Mouse (Mus musculus) spleen, adult 12 weeks (tissue): ENCODE data around the gene Sstr1.

Experiments used
- DNase-seq: peaks from one replicate; pipeline ENCODE4 v3.0.0; 2022; ENCODE audit warnings: low spot score

Sstr1 gene

GRCm38 (mm10) chr12:58211163-58212071 lies at the start of gene Sstr1:
Gene Sstr1 (plus strand): TSS chr12:58211772.
- DNase-seq: no peak

DNA sequence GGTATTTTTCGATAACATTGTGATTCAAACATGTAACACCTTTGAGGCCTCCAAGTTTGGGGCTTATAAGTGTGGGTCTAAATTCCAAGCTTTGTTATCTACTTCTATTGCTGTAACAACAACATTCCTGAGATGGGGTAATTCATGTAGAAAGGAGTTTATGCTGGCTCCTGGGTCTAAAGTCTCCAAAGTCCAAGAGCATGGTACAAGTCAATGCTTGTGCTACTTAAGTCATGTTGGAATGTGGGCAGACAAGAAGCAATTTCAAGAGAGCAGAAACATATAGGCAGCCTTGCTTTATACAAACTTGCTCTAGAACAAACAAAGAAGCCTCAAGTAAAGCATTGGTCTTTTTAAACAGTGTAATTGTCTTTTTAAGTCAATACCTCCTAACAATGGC lies 12.8 kb upstream of the Sstr1 start:
- no peak for DNase-seq

DNA sequence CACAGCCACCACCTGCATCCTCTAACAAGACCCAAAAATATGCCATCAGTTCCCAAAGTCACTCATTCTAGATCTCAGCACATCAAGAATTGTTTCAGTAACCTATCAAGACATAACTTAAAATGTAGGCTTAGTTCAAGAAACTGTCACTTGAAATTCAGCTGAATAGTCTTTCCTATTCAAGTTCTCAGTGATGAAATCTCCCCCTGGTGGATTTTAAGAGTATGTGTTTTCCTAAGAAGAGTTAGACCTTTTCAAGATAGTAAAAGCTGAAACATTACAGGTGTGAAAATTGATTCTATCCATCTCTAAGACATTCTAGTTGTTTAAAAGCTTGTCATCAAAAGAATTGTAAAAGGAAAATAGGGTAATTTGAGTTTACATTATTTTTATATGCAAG lies 10.4 kb upstream of the Sstr1 start:
- no peak for DNase-seq

DNA sequence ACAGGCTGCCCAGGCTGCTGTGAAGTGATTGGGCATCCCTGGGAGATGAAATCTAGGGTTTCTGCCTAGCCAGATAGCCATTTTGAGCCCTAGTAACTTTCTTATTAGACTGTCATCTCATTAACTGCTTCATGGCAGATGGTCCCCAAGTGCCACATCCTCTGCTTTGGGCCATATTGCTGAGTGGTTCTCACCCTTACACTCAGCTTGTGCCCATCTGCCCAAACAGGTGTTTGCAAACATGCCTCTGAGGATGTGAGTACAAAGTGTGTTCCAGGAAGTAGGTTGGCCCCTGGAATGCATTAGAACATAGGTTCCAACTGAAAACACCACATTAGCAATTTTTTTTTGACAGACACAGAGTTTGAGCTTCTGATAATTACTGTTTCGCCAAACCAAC lies 3.6 kb upstream of the Sstr1 start:
- no peak for DNase-seq

- DNase-seq: no peak
Measured at GRCm38 (mm10) chr12:58212261-58212923, 820 bp downstream of the Sstr1 start.

GRCm38 (mm10) chr12:58212924-58213450 lies 1.4 kb downstream of the Sstr1 start:
- no peak for DNase-seq

DNA sequence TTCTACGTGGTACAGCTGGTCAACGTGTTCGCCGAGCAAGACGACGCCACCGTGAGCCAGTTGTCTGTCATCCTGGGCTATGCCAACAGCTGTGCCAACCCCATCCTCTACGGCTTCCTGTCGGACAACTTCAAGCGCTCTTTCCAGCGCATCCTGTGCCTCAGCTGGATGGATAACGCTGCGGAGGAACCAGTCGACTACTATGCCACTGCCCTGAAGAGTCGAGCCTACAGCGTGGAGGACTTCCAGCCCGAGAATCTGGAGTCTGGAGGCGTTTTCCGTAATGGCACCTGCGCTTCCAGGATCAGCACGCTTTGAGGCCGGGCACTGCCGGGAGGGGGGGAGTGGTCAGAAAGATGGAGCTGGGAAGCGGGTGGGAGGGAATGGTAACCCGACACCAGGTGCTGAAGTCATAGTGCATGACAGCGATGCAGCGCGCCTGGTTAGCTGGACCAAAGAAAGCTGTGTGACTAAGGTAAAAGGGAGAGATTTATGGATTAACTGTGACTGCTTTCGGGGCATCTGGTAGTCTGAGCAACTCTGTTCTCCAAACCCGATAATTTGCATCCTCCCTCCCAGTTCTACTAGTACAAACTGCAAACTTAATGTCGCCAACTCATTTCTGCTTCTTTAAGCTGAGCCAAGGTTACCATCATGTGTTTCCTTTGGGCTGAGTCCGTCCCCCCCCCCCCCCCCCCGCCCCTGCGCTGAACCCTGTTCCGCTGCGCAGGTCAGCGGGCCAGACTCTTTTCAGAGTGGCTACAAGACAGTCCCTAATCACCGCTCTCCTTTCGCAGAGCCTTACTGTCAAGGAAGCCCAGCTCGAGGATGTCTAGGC lies 2.1 kb downstream of the Sstr1 start:
- DNase-seq: no peak

DNA sequence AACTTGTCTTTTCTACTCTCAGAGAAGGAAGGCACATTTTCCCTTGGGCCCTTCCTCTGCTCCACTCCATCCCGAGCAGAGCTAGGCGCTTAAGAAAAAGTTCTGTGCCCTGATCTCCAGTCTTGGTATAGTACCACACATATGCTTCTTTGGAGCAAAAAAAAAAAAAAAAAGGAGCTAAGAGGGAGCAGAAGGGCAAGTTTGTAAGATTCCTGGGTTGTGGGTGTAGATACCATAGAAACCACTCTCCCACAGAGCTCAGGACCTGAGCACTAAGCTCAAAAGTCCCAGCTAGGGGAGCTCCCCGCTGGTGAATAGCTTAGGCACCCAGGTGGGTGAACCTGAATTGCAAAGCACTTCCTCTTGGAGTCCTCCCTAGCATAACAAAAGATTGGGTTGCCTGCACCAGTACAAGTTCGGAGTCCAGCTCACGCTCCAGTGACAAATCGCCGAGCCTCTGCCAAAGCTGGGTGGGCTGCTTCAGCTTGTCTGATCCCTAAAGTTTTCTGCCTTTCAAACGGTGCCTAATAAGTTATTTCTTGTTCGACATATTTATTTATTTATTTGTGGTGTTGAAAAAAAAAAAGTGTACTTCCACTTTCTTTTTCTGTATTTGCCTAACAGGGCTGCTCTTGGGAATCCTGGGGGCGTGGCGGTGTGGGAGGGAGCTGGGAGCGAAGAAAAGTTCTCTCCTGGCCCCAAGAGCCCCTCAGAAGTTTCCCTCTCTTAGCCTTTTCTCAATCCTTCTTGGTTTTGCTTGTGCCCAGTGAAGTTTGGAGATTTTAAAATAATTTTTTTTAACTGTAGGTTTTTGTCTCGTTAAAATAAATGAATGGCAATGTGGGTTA lies 2.9 kb downstream of the Sstr1 start:
- DNase-seq: no peak

DNA sequence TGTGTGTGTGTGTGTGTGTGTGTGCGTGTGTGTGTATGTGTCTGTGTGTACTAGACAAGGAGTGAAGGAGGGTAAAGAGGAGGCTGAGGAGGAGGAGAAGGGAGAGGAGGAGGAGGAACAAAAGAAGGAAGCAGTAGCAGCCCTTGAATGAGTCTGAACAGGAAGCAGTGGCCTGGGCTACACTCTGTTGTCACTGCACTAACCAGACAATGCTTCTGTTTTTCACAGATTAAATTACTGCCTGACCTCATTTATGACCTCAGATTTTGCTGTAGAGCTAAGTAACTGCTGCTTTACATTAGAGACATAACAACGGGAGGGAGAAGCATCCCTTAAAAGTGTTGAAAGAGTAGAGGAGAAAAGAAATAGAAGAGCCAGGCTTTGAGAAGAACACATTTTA lies 4.6 kb downstream of the Sstr1 start:
- no peak for DNase-seq

- DNase-seq: no peak
Measured at GRCm38 (mm10) chr12:58219078-58219477, 7.5 kb downstream of the Sstr1 start.

DNA sequence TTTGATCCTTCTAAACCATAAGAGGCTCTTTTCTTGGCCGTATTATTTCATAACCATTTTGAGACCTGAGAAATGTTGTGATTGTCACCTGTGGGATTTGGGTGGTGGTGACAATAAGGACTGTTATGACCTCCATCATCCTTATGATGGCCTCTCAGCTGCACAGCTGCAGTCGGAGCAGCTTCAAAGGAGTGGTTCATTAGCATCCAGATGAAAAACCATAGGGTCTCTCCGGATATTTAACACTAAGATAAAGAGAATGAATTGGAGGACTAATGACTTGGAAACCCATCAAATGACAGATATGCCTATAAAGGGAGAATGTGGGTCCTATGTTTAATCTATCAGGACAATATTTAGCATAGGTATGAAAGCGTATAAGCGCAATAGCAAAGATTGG lies 14.1 kb downstream of the Sstr1 start:
- DNase-seq: no peak

DNA sequence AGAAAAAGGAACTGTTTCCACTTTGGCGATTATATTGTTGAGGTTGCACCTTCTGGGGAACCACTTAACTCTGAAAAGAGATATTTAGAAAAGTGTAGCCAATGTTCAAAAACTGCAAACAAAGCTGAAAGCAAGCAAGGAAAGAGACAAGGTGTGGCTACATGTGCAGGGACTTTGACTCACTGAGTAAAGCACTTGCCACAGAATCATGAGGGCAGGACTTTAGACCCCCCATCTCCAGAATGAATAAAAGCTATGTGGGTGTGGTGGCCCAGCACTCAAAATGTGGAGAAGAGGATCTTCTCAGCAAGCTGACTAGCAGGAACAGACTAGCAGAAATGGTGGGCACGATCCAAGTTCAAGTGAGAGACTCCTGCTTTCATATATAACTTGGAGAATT lies 20.9 kb downstream of the Sstr1 start:
- no peak for DNase-seq

DNA sequence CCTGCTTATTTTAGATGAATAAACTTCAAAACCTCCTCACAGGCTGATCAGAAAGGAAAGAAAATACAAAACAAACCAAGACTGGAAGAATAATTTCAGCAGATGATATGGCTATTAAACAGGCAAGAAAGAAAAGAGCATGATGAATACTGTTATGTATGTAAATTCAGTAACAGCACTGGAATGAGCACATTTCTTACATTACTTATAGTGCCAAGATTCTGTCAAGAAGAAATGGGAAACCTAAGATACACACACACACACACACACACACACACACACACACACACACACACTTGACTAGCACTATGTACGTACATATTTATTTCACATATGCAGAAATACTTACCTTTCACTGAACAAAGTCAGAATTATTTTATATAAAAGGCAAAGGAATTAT lies 40.3 kb downstream of the Sstr1 start:
- no peak for DNase-seq
